In the genomic region with DNA sequence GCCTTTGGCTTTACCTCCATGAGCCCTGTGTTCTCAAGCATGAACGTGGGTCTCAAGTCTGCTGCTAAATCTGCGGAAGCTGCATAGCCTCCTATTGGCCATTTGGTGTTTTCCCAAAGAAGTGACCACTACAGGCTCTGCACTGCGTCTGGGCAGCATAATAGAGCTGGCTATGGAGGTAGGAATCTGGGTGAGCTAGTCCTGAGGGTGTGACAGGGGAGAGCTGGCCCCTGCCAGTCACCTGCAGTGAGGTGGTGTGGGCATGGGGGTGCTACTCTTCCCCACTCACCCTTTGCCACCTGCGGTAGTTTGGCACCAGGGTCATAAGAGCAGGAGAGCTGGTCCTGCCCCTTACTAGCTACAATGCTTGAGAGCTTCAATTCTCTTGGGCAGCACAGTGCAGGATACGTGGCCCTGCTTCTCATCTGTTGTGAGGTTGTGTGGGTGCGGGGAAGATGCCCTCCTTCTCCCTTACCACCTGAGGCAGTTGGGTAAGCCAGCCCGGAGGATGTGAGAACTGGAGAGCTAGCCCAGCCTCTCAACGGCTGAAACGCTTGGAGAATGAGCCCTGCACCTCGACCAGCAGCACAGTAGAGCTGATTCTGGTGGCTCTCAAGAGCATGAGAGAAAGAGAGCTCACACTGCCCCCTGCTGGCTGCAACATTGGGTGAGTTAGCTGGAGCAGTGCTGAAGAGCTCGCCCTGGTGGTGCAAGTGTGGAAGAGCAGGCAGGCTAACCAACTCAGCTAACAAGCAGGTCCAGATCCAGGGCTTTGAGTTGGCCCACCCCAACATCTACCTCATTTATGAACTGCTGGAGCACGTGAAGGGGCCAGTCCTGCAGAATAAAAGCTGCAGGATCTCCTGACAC, we compare ENCODE assay signal across 9 mouse cellular contexts. TPM values are rescaled to one million over a fixed set of nuclear protein-coding genes. Genes with fewer than 3 reads are reported as not detected.
A peak's percentile ranks its signal among the peaks of the same experiment; 100 is the strongest.
DNase-seq lines count a peak whose midpoint lies in the region; ATAC-seq and TF ChIP-seq lines count a peak whose summit lies in the region.
"Had no signal": no experiment of that assay in that cellular context is flagged by ENCODE, and none has a peak within 500 bp of the region (broad histone marks: within the 10 kb centered on the region; RNA-seq: fewer than 3 reads in every experiment).

No protein-coding gene starts in this region.

- peak; percentile 11; the same call in 1 of the 2 replicates for ATAC-seq in embryonic facial prominence, embryonic 15.5 days (ENCODE audit: insufficient number of reproducible peaks, low FRiP score, low TSS enrichment, low read depth)
- ATAC-seq in kidney, embryonic 15.5 days (replicated peaks; ENCODE audit: low FRiP score): peak; percentile 40; the same call in 1 of the 2 replicates
- ATAC-seq in stomach, embryonic 16.5 days (ENCODE audit: insufficient read depth, low FRiP score): peak; percentile 53; the same call in 1 of the 2 replicates

- H3K9me3 ChIP-seq in embryonic facial prominence, embryonic 15.5 days (replicated peaks): no peaks in the 10 kb centered on the region
- no peaks in the 10 kb centered on the region for H3K9me3 ChIP-seq in kidney, embryonic 15.5 days (replicated peaks)
- H3K9me3 ChIP-seq in stomach, embryonic 16.5 days (replicated peaks; ENCODE audit: control insufficient read depth, low read length): no peaks in the 10 kb centered on the region
- H3K9me3 ChIP-seq: embryonic facial prominence, embryonic 13.5 days had no signal

- H3K79me3 ChIP-seq in C2C12 (ENCODE audit: low read depth): no peaks in the 10 kb centered on the region

- H3K79me2 ChIP-seq in C2C12 (ENCODE audit: control insufficient read depth, insufficient read depth): no peaks in the 10 kb centered on the region

- no peak overlapping the region for H3K4me2 ChIP-seq in embryonic facial prominence, embryonic 15.5 days (replicated peaks)
- H3K4me2 ChIP-seq in kidney, embryonic 15.5 days: no peak overlapping the region
- no peak overlapping the region for H3K4me2 ChIP-seq in stomach, embryonic 16.5 days (ENCODE audit: low read depth, low read length)
- H3K4me2 ChIP-seq: embryonic facial prominence, embryonic 13.5 days had no signal

- no peak overlapping the region for H3K27ac ChIP-seq in embryonic facial prominence, embryonic 15.5 days (replicated peaks)
- no peak overlapping the region for H3K27ac ChIP-seq in kidney, embryonic 15.5 days
- no peak overlapping the region for H3K27ac ChIP-seq in stomach, embryonic 16.5 days (ENCODE audit: low read length)
- H3K27ac ChIP-seq: embryonic facial prominence, embryonic 13.5 days had no signal

- no peak overlapping the region for H3ac ChIP-seq in C2C12 (ENCODE audit: control insufficient read depth, insufficient read length, low read depth)

- H3K4me1 ChIP-seq in embryonic facial prominence, embryonic 15.5 days: no peaks in the 10 kb centered on the region
- H3K4me1 ChIP-seq in kidney, embryonic 15.5 days: no peaks in the 10 kb centered on the region
- H3K4me1 ChIP-seq in stomach, embryonic 16.5 days (ENCODE audit: control insufficient read depth, insufficient read depth, low read length): no peaks in the 10 kb centered on the region
- H3K4me1 ChIP-seq: embryonic facial prominence, embryonic 13.5 days had no signal

- no peaks in the 10 kb centered on the region for H3K27me3 ChIP-seq in C2C12 (ENCODE audit: control insufficient read depth, insufficient read depth, insufficient read length)
- no peaks in the 10 kb centered on the region for H3K27me3 ChIP-seq in embryonic facial prominence, embryonic 15.5 days
- H3K27me3 ChIP-seq in kidney, embryonic 15.5 days: peaks cover 8% of the 10 kb centered on the region; the same call in 1 of the 2 replicates
- no peaks in the 10 kb centered on the region for H3K27me3 ChIP-seq in stomach, embryonic 16.5 days (ENCODE audit: control insufficient read depth, insufficient read depth, low read length)
- H3K27me3 ChIP-seq: embryonic facial prominence, embryonic 13.5 days had no signal

- DNase-seq in adrenal gland, postnatal 4 days (ENCODE audit: low spot score in 2 of 2): peak; percentile 54 to 68
- DNase-seq in heart, adult 9 months (ENCODE audit: low spot score in 2 of 2): peak; percentile 29 to 63
- DNase-seq in liver: peak; percentile 81
- DNase-seq in natural killer cell, adult 2 months (ENCODE audit: low spot score in 2 of 2): peak; percentile 71 to 84

- H3K4me3 ChIP-seq in C2C12 (ENCODE audit: insufficient read depth, poor library complexity, severe bottlenecking): no peak overlapping the region
- H3K4me3 ChIP-seq in embryonic facial prominence, embryonic 15.5 days (replicated peaks): no peak overlapping the region
- H3K4me3 ChIP-seq in kidney, embryonic 15.5 days (replicated peaks): no peak overlapping the region
- H3K4me3 ChIP-seq in stomach, embryonic 16.5 days (replicated peaks; ENCODE audit: low read length): no peak overlapping the region
- H3K4me3 ChIP-seq: embryonic facial prominence, embryonic 13.5 days had no signal

- no peak overlapping the region for H3K9ac ChIP-seq in embryonic facial prominence, embryonic 15.5 days
- no peak overlapping the region for H3K9ac ChIP-seq in kidney, embryonic 15.5 days
- H3K9ac ChIP-seq in stomach, embryonic 16.5 days (ENCODE audit: low read length): no peak overlapping the region
- H3K9ac ChIP-seq: embryonic facial prominence, embryonic 13.5 days had no signal

- peak; percentile 97 for TF ChIP-seq CTCF in C2C12 (IDR thresholded peaks at IDR 0.05; ENCODE audit: control insufficient read depth, insufficient read depth, insufficient read length)

- WGBS in embryonic facial prominence, embryonic 15.5 days: 46% methylated on average over 12 of the region's 12 CpGs
- WGBS in kidney, embryonic 15.5 days: 50% methylated on average over 12 of the region's 12 CpGs
- WGBS in stomach, embryonic 16.5 days: 44% methylated on average over 12 of the region's 12 CpGs

- H3K36me3 ChIP-seq in C2C12 (ENCODE audit: control insufficient read depth, insufficient read depth): no peaks in the 10 kb centered on the region
- no peaks in the 10 kb centered on the region for H3K36me3 ChIP-seq in embryonic facial prominence, embryonic 15.5 days
- H3K36me3 ChIP-seq in kidney, embryonic 15.5 days: no peaks in the 10 kb centered on the region
- H3K36me3 ChIP-seq in stomach, embryonic 16.5 days (ENCODE audit: control insufficient read depth, insufficient read depth, low read length): no peaks in the 10 kb centered on the region
- H3K36me3 ChIP-seq: embryonic facial prominence, embryonic 13.5 days had no signal

TF ChIP-seq in C2C12, 6 proteins besides CTCF, POLR2A, EP300 and RAD21:
- no peak for TF ChIP-seq CEBPB (IDR thresholded peaks at IDR 0.05; ENCODE audit: low read depth)
- TF ChIP-seq MYOD1 (IDR thresholded peaks at IDR 0.05; ENCODE audit: control insufficient read depth, insufficient read length, low read depth): no peak

RNA-seq across cellular contexts. Expression of a gene that starts 14.3 kb away (rescaled TPM):
- polyA plus RNA-seq in C2C12 (2012; fragmentation: generic; extraction: Trizol): not detected
- 100 to 1,000 TPM in 1 of 2 experiments, 10 to 100 TPM in 1; 64.8 to 191 TPM for total RNA-seq in adrenal gland, postnatal 4 days (2021)
- 22.1 TPM in 2 replicates for polyA plus RNA-seq in embryonic facial prominence, embryonic 15.5 days (2015; fragmentation: Nextera tagmentation; extraction: Ambion mirVana)
- 19.3 and 31.5 TPM in 2 replicates for polyA plus RNA-seq in kidney, embryonic 15.5 days (2015; fragmentation: Nextera tagmentation; extraction: Ambion mirVana)
- 151 and 235 TPM in 2 replicates for polyA plus RNA-seq in stomach, embryonic 16.5 days (2015; fragmentation: Nextera tagmentation; extraction: Ambion mirVana)

RNA-seq across cellular contexts. Expression of a gene that starts 16.9 kb away (rescaled TPM):
- not detected for polyA plus RNA-seq in C2C12 (2012; fragmentation: generic; extraction: Trizol)
- not detected for total RNA-seq in adrenal gland, postnatal 4 days (2021)
- 0.25 and 0.41 TPM in 2 replicates for polyA plus RNA-seq in embryonic facial prominence, embryonic 15.5 days (2015; fragmentation: Nextera tagmentation; extraction: Ambion mirVana)
- polyA plus RNA-seq in kidney, embryonic 15.5 days (2015; fragmentation: Nextera tagmentation; extraction: Ambion mirVana): not detected in 2 replicates
- polyA plus RNA-seq in stomach, embryonic 16.5 days (2015; fragmentation: Nextera tagmentation; extraction: Ambion mirVana): 0.06 and 0.36 TPM in 2 replicates
- polyA plus RNA-seq: embryonic facial prominence, embryonic 13.5 days had no signal

RNA-seq across cellular contexts. Expression of a gene that starts 41.0 kb away (rescaled TPM):
- polyA plus RNA-seq in C2C12 (2012; fragmentation: generic; extraction: Trizol): not detected
- 100 to 1,000 TPM in 1 of 2 experiments, 10 to 100 TPM in 1; 48.2 to 155 TPM for total RNA-seq in adrenal gland, postnatal 4 days (2021)
- polyA plus RNA-seq in embryonic facial prominence, embryonic 15.5 days (2015; fragmentation: Nextera tagmentation; extraction: Ambion mirVana): 35.0 and 35.3 TPM in 2 replicates
- polyA plus RNA-seq in kidney, embryonic 15.5 days (2015; fragmentation: Nextera tagmentation; extraction: Ambion mirVana): 34.3 and 50.5 TPM in 2 replicates
- polyA plus RNA-seq in stomach, embryonic 16.5 days (2015; fragmentation: Nextera tagmentation; extraction: Ambion mirVana): 235 and 367 TPM in 2 replicates

RNA-seq across cellular contexts. Expression of a gene that starts 56.0 kb away (rescaled TPM):
- polyA plus RNA-seq in C2C12 (2012; fragmentation: generic; extraction: Trizol): 0.11 TPM
- not detected for total RNA-seq in adrenal gland, postnatal 4 days (2021)
- 6.0 and 8.7 TPM in 2 replicates for polyA plus RNA-seq in embryonic facial prominence, embryonic 15.5 days (2015; fragmentation: Nextera tagmentation; extraction: Ambion mirVana)
- polyA plus RNA-seq in kidney, embryonic 15.5 days (2015; fragmentation: Nextera tagmentation; extraction: Ambion mirVana): 0.16 and 0.17 TPM in 2 replicates
- polyA plus RNA-seq in stomach, embryonic 16.5 days (2015; fragmentation: Nextera tagmentation; extraction: Ambion mirVana): 9.8 and 29.5 TPM in 2 replicates
- polyA plus RNA-seq: embryonic facial prominence, embryonic 13.5 days had no signal

Comparison
In these comparisons a context has a peak if more than half of its experiments do, and no peak if none do; other contexts are left out.
1. RNA of a gene that starts 14.3 kb away (polyA plus RNA-seq): 151 to 235 TPM in stomach, embryonic 16.5 days, 19.3 to 31.5 TPM in kidney, embryonic 15.5 days and 22.1 TPM in embryonic facial prominence, embryonic 15.5 days; not detected in C2C12 (single experiment); every median in the first group is over 10 times any median in the second.
2. RNA of a gene that starts 41.0 kb away (polyA plus RNA-seq): 235 to 367 TPM in stomach, embryonic 16.5 days, 34.3 to 50.5 TPM in kidney, embryonic 15.5 days and 35.0 to 35.3 TPM in embryonic facial prominence, embryonic 15.5 days; not detected in C2C12 (single experiment); every median in the first group is over 10 times any median in the second.
3. Peak in every context shown above with its lines, with median percentiles within 50 percentile points of each other: DNase-seq and ATAC-seq.